Mouse (Mus musculus) myocyte (in vitro differentiated cells): Measurements from ENCODE around the gene Ddx27. TPM values are rescaled to one million over a fixed set of nuclear protein-coding genes. Genes with fewer than 3 reads are reported as not detected.

Experiments used
- H3K27me3 ChIP-seq: one replicate; pipeline ENCODE4 v1.6.1; 2011; ENCODE audit not compliant: control insufficient read depth, insufficient read depth, insufficient read length
- H3K36me3 ChIP-seq: one replicate; pipeline ENCODE4 v1.6.1; 2011; ENCODE audit not compliant: control insufficient read depth, insufficient read depth
- H3K4me2 ChIP-seq: one replicate; pipeline ENCODE4 v1.6.1; 2011; ENCODE audit warnings: low read depth, control low read depth
- H3K4me3 ChIP-seq: one replicate; pipeline ENCODE4 v1.5.1; 2011; ENCODE audit warnings: mild to moderate bottlenecking, control low read depth, moderate library complexity
- H3K79me2 ChIP-seq: one replicate; pipeline ENCODE4 v1.6.1; 2011; ENCODE audit not compliant: control insufficient read depth, insufficient read depth
- H3ac ChIP-seq: one replicate; pipeline ENCODE4 v1.6.1; 2011; ENCODE audit not compliant: control insufficient read depth, insufficient read length
- CEBPB ChIP-seq: IDR thresholded peaks from 2 replicates; pipeline ENCODE4 v1.6.1; 2011; ENCODE audit warnings: mild to moderate bottlenecking, moderate library complexity; ENCODE audit not compliant: poor library complexity, insufficient read depth, severe bottlenecking
- E2F4 ChIP-seq: IDR thresholded peaks from one replicate; pipeline ENCODE4 v1.6.1; 2011; ENCODE audit warnings: mild to moderate bottlenecking, control low read depth, moderate library complexity; ENCODE audit not compliant: insufficient read depth
- MAX ChIP-seq: IDR thresholded peaks from one replicate; pipeline ENCODE4 v1.6.1; 2011; ENCODE audit warnings: low read depth, mild to moderate bottlenecking, control low read depth
- MYOD1 ChIP-seq, 3 experiments: IDR thresholded peaks; one replicate each; pipeline ENCODE4 v1.6.1; 2011; ENCODE audit warnings: control low read depth in 2 of 3, low read depth in 2 of 3, mild to moderate bottlenecking in 2 of 3, moderate library complexity in 1 of 3; ENCODE audit not compliant: insufficient read length in 2 of 3, control insufficient read depth in 1 of 3
- MYOG ChIP-seq, 3 experiments: IDR thresholded peaks; one replicate each; pipeline ENCODE4 v1.6.1; 2011; ENCODE audit warnings: control low read depth in 2 of 3, low read depth in 2 of 3, mild to moderate bottlenecking in 2 of 3; ENCODE audit not compliant: insufficient read length in 2 of 3, control insufficient read depth in 1 of 3, insufficient read depth in 1 of 3
- POLR2A ChIP-seq: IDR thresholded peaks from one replicate; pipeline ENCODE4 v1.6.1; 2011; ENCODE audit warnings: low read depth, mild to moderate bottlenecking, control low read depth, moderate library complexity; ENCODE audit not compliant: insufficient read length
- POLR2AphosphoS2 ChIP-seq: IDR thresholded peaks from one replicate; pipeline ENCODE4 v1.6.1; 2011; ENCODE audit warnings: low read depth, control low read depth; ENCODE audit not compliant: insufficient read length
- REST ChIP-seq: IDR thresholded peaks from one replicate; pipeline ENCODE4 v1.6.1; 2011; ENCODE audit warnings: mild to moderate bottlenecking, control low read depth, moderate library complexity; ENCODE audit not compliant: insufficient read depth, insufficient read length
- SRF ChIP-seq: IDR thresholded peaks from one replicate; pipeline ENCODE4 v1.6.1; 2011; ENCODE audit warnings: low read depth; ENCODE audit not compliant: control insufficient read depth, insufficient read length
- TCF12 ChIP-seq: IDR thresholded peaks from one replicate; pipeline ENCODE4 v1.6.1; 2011; ENCODE audit warnings: mild to moderate bottlenecking, control low read depth; ENCODE audit not compliant: poor library complexity, insufficient read depth, severe bottlenecking
- TCF3 ChIP-seq: IDR thresholded peaks from one replicate; pipeline ENCODE4 v1.6.1; 2011; ENCODE audit warnings: low read depth, control low read depth; ENCODE audit not compliant: insufficient read length
- USF1 ChIP-seq: IDR thresholded peaks from one replicate; pipeline ENCODE4 v1.6.1; 2011; ENCODE audit warnings: low read depth, mild to moderate bottlenecking, control low read depth, moderate library complexity
- polyA plus RNA-seq: library from polyadenylated mRNA; unstranded; fragments of >200 nt; fragmentation: generic; extraction: Trizol; gene quantifications from one replicate; pipeline ENCODE4 v1.2.1, GENCODE M21; 2012; ENCODE audit warnings: missing spikeins

Gene Ddx27
- polyA plus RNA-seq, 1 experiment: 46.9 TPM

DNA sequence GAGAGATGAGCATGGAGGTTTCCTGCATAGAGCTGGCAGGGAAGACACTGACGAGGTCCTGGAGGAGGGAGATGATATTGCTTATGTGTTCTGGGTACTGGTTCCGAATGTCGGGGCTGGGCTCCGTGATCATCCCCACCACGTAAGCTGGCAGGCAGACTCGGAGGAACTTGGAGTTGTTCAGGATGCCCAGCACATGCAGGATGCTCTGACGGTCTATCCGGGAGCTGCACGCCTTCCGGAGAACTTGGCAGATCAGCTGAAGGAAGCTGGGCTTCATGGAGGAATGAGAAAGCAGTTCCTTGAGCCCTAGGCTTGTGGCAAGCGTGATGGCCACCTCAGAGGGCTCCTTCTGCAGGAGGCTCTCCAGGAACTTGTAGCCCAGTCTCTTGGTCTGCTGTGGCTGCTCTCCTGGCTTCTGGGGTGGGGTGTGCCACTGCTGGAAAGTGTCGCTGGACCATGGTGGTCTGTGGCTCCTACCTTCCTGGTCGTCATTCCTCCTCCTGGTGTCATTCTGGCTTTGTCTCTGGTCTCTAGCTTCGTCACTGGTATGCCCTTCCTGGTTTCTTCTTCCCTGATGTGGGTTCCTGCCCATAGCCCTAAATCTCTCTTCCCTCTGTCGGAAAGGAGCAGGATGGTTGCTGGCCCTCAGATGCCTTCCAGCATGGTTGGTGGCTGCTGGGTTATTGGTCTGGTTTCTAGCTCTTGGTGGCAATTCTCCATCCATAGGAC is 41.4 kb downstream of the Ddx27 start:
- no peaks in the 10 kb centered on the region for H3K27me3 ChIP-seq
- H3K36me3 ChIP-seq: peaks cover 46% of the 10 kb centered on the region
- TF ChIP-seq SRF (no peak), CEBPB (no peak), MYOG (IDR thresholded peaks at IDR 0.05; ENCODE audit: control insufficient read depth in 1 of 3, insufficient read depth in 1 of 3, insufficient read length in 2 of 3, low read depth in 2 of 3) (no peak), REST (no peak), E2F4 (no peak), POLR2AphosphoS2 (no peak), MAX (no peak), MYOD1 (IDR thresholded peaks at IDR 0.05; ENCODE audit: control insufficient read depth in 1 of 3, insufficient read length in 2 of 3, low read depth in 2 of 3) (no peak), POLR2A (no peak), TCF12 (no peak), USF1 (no peak), TCF3 (no peak)
- H3K4me3 ChIP-seq: no peak overlapping the region
- H3ac ChIP-seq: no peak overlapping the region
- H3K79me2 ChIP-seq: peaks cover 30% of the 10 kb centered on the region
- no peak overlapping the region for H3K4me2 ChIP-seq

- TF ChIP-seq CEBPB (no peak), MYOD1 (IDR thresholded peaks at IDR 0.05; ENCODE audit: control insufficient read depth in 1 of 3, insufficient read length in 2 of 3, low read depth in 2 of 3) (no peak), SRF (no peak), E2F4 (no peak), MAX (no peak), MYOG (IDR thresholded peaks at IDR 0.05; ENCODE audit: control insufficient read depth in 1 of 3, insufficient read depth in 1 of 3, insufficient read length in 2 of 3, low read depth in 2 of 3) (no peak), POLR2A (no peak), TCF12 (no peak), TCF3 (no peak), USF1 (no peak), REST (no peak)
- peaks cover 44% of the 10 kb centered on the region for H3K36me3 ChIP-seq
- H3ac ChIP-seq: no peak overlapping the region
- peaks cover 27% of the 10 kb centered on the region for H3K79me2 ChIP-seq
- H3K27me3 ChIP-seq: no peaks in the 10 kb centered on the region
- no peak overlapping the region for H3K4me2 ChIP-seq
- no peak overlapping the region for H3K4me3 ChIP-seq
These were observed 41.9 kb downstream of the Ddx27 start for GRCm38 (mm10) chr2:167056942-167057323.

DNA sequence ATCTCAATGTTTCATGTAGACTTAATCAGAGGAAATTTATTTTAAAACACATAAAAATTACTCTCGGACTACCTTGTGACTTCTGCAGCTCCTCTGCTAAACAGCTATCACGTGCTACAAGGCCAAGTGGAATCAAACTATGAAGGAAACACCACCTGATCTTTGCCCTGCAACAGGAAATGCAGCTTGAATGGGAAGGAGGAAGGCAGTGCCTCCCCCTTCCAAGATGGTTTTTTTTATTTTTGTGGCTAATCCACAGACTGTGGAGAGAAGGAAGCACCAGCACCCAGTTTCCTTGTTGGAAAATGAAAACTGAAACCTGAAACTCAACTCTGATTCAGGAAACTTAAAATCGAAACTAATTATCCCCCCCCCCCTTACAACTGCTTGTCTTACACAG is 43.2 kb downstream of the Ddx27 start:
- no peaks in the 10 kb centered on the region for H3K27me3 ChIP-seq
- TF ChIP-seq E2F4 (no peak), USF1 (no peak), REST (no peak), MYOD1 (IDR thresholded peaks at IDR 0.05; ENCODE audit: control insufficient read depth in 1 of 3, insufficient read length in 2 of 3, low read depth in 2 of 3) (no peak), CEBPB (no peak), POLR2AphosphoS2 (no peak), TCF3 (no peak), SRF (no peak), MYOG (IDR thresholded peaks at IDR 0.05; ENCODE audit: control insufficient read depth in 1 of 3, insufficient read depth in 1 of 3, insufficient read length in 2 of 3, low read depth in 2 of 3) (no peak), MAX (no peak), TCF12 (no peak), POLR2A (no peak)
- no peak overlapping the region for H3K4me2 ChIP-seq
- H3K4me3 ChIP-seq: no peak overlapping the region
- peaks cover 29% of the 10 kb centered on the region for H3K79me2 ChIP-seq
- H3K36me3 ChIP-seq: peaks cover 39% of the 10 kb centered on the region
- H3ac ChIP-seq: no peak overlapping the region

DNA sequence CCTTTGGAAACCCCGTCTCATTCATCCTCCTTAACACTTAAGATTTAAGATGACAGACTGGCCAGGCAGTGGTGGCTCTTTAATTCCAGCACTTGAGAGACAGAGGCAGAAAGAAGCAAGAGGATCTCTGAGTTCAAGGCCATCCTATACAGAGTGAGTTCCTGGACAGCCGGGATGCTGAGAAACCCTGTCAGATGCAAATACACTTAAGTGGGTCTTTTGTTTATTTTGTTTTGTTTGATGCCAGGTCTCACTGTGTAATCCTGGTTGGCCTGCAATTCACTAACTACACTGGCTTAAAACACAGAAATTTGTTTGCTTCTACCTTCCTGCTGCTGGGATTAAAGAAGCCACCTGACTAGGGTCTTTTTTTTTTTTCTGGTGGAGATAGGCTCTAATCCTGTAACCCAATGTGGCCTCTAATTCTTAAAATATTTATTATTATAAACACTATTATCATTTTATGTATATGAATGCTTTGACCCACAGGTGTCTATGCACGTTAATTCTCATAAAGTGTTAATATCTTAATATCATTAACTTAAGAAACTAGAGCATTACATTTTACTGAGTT is 43.9 kb downstream of the Ddx27 start:
- Histone ChIP-seq H3K36me3 (peaks cover 39% of the 10 kb centered on the region), H3K4me2 (no peak overlapping the region), H3ac (no peak overlapping the region), H3K4me3 (no peak overlapping the region), H3K27me3 (no peaks in the 10 kb centered on the region), H3K79me2 (peaks cover 29% of the 10 kb centered on the region)
- TF ChIP-seq TCF12: no peak
- no peak for TF ChIP-seq POLR2AphosphoS2
- no peak for TF ChIP-seq SRF
- no peak for TF ChIP-seq REST
- TF ChIP-seq POLR2A: no peak
- TF ChIP-seq USF1: no peak
- no peak for TF ChIP-seq TCF3
- no peak for TF ChIP-seq CEBPB
- TF ChIP-seq E2F4: no peak
- TF ChIP-seq MYOD1 (IDR thresholded peaks at IDR 0.05; ENCODE audit: control insufficient read depth in 1 of 3, insufficient read length in 2 of 3, low read depth in 2 of 3): no peak
- no peak for TF ChIP-seq MAX
- TF ChIP-seq MYOG (IDR thresholded peaks at IDR 0.05; ENCODE audit: control insufficient read depth in 1 of 3, insufficient read depth in 1 of 3, insufficient read length in 2 of 3, low read depth in 2 of 3): no peak
